Mouse (Mus musculus): Measurements from ENCODE around the gene Ube2g1.

- TF ChIP-seq CTCF (IDR thresholded peaks at IDR 0.05): no peak
- no peak for TF ChIP-seq EP300 (IDR thresholded peaks at IDR 0.05)
Measured at GRCm38 (mm10) chr11:72642730-72643129, 35.6 kb downstream of the Ube2g1 start.
